Mouse (Mus musculus) CD4-positive, CD25-positive, alpha-beta regulatory T cell, adult 2 months (primary cell): ENCODE data around the gene Cpa4.

Source experiments
- DNase-seq: peaks from one replicate; pipeline ENCODE4 v3.0.0-alpha.2; 2012; ENCODE audit warnings: low read depth, low spot score

Gene Cpa4

DNA sequence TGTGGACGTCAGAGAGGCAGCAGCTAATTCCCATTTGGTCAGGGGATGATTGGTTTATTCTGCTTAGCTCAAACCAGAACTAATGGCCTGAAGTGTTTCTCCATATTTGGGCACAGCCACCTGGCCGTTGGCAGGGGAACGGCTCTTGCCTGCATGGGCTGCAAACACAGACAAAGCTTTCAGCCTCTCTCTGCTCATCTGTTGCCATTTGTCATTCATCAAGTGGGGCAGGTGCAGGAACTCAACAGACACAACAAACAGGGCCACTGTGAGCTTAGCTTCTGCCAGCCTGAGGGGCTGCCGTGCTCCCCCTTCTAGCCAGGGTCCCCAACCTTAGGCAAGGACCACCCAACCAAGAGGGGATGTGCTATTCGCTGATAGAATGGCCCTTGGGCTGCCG is 60.0 kb downstream of the Cpa4 start:
- no peak for DNase-seq

DNA sequence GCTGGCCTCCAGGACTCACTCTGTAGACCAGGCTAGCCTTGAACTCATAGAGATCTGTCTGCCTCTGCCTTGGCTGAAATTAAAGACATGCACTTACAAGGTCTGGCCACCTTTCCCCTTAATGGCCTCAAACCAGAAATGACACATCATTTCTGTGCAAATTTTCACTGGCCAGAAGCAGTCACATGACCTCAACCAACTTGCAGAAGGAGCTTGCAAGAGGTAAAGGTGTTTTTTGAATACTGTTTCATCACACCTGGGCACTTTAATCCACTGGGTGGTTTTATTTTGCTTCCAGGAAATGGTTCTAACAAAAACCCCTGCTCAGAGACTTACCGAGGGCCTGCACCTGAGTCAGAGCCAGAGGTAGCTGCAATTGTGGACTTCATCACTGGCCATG is 61.8 kb downstream of the Cpa4 start:
- DNase-seq = no peak

DNA sequence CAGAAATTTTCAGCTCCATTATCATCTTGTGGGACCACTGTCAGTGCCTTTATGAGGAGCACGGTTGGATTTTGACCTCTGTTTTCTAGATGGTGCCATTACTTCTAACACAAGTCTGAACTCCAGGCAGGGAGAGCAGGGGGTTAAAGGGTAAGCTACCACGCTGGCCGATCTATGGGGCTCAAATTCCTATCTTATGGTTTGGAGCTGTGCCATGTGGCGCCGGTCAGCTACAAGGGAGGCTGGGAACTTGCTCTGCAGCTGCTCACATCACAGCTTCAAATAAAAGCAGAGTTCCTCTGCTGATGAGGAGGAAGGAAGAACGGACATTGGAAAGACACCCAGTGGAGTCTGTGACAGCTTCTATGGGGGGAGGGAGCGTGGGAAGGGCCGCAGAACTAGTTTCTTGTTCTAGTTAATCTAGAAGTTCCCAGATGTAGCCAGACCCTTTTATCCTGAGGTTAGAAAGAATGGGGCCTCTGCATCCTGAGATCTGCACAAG is 67.2 kb downstream of the Cpa4 start:
- no peak for DNase-seq

DNA sequence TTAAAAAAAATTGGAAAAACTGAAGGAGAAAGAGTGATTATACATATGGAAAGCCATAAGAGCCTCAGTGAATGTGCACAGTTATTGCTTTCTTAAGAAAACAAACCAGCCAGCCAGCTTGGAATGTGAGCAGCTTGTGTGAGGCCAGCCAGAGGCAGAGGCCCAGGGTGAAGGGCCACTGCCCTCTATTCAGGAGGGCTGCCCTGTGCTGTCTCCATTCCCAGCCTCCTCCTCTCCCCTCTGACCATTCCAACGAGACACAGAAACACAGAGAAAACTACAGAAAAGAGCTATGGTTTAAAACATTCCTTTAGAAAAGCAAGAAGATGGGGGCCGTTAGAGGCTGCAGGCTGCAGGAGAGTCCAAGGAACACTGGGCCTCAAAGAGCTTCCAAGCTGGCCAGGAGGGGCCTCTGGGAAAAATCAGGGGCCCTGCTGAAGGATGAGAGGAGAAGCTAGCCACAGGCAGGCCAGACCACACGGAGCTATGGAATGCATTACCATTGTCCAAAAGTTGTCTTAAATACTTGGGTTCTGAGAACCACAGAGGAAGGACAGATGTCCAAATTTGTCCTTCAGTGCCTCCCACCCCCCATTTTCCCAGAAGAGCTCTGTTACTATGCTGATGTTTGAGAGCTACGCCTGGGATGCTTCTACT is 68.1 kb downstream of the Cpa4 start:
- no peak for DNase-seq

DNA sequence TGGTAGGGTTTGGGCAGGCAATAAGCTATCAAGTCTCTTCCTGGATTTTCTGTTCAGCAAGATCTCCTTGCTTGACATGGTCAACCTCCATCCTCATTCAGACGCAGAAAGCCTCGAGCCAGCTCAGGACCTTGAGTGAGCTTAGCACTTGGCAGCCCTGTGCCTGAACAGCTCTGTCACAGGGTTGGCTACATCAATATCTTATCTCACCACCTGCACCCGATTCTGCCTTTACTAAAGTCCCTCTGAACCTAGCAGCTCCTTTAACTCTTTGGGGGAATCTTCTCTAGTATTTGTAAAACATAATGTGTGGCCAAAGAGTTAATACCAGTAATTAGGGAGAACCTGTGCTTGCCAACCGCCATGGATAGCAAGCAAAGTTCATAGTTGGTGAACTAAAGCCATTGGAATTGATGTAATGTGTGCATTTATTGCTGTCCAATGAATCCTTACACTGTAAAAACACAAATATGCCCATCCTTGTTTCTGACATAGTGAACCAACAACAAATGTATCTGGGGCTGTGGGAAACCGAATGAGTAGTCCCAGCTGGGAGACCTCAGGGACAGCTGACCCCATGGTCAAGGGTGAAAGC is 70.6 kb downstream of the Cpa4 start, which contains the start of gene Cpa1:
Gene Cpa1 (plus strand): TSS at position 545 of the 595 bp plus-strand sequence.
- DNase-seq = no peak
